Mouse (Mus musculus): Measurements from ENCODE around the gene Smarcc2.

Gene Smarcc2

DNA sequence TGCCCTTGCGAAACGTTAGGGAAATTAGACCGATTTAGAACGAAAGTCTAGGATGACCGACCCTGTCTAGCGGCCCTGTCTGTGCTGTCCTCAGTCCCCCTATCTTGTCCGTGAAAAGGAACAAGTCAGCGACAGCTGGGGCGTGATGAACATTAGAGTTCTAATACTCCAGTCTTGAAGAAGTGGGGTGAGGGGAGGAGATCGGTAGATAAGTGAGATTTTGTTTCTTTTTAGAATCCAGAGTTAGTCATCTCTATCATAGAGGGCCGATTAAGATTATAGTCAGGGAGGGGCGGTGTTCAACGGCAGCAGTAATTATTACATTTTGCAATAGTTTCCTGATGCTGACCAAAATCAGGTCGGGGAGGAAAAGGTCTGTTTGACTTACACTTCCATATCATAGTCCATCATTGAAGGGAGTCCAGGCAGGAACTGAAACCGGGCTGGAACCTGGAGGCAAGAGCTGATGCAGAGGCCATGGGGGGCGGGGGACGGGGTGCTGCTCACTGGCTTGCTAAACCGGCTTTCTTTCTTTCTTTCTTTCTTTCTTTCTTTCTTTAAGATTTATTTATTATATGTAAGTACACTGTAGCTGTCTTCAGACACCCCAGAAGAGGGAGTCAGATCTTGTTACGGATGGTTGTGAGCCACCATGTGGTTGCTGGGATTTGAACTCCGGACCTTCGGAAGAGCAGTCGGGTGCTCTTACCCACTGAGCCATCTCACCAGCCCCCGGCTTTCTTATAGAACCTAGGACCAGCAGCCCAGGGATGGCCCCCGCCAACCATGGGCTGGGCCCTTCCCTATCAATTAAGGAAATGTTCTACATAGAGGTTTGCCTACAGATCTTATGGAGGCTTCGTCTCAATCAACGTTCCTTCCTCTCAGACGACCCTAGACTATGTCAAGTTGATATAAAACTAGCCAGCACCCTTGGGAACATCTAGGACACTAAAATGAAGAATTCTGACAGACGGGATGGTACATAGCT, 67.6 kb downstream of the Smarcc2 start:
- in situ Hi-C loops (cut with MboI; ENCODE audit: low pct_unique_long_range_greater_than_20kb in 1 of 2, low sequenced_read_pairs in 2 of 2, unreplicated experiment in 1 of 2): no loop called here

DNA sequence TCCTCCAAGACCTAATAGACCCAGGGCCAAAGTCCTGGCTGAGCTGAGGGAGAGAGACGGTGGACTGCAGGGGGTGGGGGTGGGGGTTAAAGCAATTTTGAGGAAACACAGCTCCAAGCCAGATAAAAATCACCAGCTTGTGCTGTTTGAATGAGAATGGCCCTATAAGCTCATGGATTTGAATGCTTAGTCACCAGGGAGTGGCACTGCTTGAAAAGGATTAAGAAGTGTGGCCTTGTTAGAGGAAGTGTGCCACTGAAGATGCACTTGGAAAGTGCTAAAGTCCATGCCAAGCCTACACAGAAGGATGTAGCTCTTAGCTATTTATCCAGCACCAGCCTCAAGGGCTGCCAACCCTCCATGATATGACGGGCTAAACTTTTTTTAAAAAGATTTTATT, 76.2 kb downstream of the Smarcc2 start:
- in situ Hi-C loops (cut with MboI; ENCODE audit: low pct_unique_long_range_greater_than_20kb in 1 of 2, low sequenced_read_pairs in 2 of 2, unreplicated experiment in 1 of 2): no loop called here

DNA sequence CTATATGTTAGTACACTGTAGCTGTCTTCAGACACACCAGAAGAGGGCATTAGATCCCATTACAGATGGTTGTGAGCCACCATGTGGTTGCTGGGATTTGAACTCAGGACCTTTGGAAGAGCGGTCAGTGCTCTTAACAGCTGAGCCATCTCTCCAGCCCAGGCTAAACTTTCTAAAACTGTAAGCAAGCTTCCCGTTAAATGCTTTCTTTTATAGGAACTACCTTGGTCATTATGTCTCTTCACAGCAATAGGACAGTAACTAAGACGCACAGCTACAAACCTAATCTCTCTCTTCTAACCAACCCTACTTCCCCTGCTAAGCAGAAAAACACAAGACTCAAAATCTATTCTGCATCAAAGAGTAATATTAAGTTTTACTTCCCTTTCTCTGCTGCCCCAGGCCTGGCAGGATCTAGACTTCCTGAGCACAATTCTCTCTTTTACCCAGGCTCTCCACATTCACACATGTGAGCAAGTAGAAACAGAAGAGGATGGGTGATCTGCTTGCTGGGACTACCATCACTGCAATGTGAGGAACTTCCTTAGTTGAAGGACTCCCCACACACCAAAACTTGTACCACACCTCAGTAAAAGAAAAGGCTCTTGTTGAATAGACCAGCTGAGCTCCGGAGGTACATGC, 76.7 kb downstream of the Smarcc2 start:
- in situ Hi-C loops (cut with MboI; ENCODE audit: low pct_unique_long_range_greater_than_20kb in 1 of 2, low sequenced_read_pairs in 2 of 2, unreplicated experiment in 1 of 2): no loop called here

DNA sequence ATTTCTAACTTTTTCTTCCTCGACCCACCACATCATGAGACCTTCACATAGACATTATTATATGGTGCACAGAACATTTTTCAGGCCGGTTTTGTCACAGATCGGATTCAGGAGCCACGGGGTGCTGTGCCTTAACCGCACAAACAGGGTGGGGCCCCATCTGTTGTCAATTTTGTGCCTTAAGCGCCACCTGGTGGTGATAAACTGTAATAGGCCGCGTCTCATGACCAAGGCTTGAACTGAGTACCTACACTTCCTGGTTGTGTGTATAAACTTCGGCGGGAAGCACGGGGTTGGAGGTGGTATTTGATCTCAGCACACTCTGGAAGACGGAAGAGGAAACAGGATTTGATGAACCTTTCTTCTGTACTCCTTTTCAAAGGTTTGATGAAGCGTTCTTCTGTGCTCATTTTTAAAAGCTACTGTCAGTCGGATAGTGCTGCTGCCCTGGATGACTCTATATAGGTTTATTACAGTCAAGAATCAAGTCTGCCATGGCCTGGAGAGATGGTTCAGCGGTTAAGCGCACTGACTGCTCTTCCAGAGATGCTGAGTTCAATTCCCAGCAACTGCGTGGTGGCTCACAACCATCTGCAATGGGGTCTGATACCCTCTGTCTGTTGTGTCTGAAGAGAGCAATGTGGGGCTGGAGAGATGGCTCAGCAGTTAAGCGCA, 77.4 kb downstream of the Smarcc2 start:
- in situ Hi-C loops (cut with MboI; ENCODE audit: low pct_unique_long_range_greater_than_20kb in 1 of 2, low sequenced_read_pairs in 2 of 2, unreplicated experiment in 1 of 2): no loop called here

DNA sequence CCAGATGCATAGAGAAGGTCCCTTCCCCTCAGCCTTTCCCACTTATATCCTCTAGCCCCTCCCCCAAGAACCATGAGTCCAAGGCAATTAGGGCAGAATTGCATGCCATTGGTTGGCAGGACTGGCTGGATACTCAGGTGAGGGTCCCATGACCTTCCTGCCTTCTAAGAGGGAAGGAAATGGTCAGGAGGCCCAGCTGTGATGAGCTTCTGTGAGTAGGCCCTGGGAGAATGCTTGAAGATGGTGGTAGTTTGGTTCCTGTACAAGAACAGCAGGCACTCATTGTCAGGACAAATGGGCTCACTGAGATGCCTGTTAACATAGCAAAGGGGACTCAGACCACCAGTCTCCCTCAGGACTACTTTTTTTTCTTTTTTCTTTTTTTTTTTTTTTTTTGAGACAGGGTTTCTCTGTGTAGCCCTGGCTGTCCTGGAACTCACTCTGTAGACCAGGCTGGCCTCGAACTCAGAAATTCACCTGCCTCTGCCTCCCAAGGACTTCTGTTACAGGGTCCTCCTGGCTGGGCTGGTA, 79.4 kb downstream of the Smarcc2 start:
- in situ Hi-C loops (cut with MboI; ENCODE audit: low pct_unique_long_range_greater_than_20kb in 1 of 2, low sequenced_read_pairs in 2 of 2, unreplicated experiment in 1 of 2): no loop called here

Data from mouse embryonic stem cell (cell line).